Mouse (Mus musculus): ENCODE results near the gene Spag8.

DNA sequence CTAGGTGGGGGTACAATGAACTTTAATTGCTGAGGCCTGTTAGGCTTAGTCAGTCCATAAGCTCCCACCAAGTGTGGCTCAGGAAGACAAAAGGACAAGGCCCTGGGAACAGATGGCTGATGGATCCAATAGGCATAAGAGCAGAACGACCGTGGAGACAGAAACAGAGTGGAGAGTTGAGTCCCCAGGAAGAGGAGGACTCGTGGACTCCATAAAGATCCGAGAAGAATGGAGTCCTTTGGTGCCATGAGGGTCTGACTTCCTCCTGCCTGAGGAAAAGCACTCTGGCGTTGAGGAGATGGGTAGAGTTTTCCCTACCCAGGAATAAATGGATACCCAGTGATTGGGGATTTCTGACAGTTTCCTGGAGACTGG is 22.7 kb downstream of the Spag8 start:
- TF ChIP-seq POLR2A (IDR thresholded peaks at IDR 0.05; ENCODE audit: control insufficient read depth, low read depth, low read length) (no peak), CTCF (IDR thresholded peaks at IDR 0.05; ENCODE audit: control insufficient read depth, insufficient read depth, insufficient replicate concordance, low read depth, low read length) (no peak)

Data from testis, adult 2 months (tissue).